Mouse (Mus musculus) MN1 (cell line): ENCODE results near the gene Sik3.
A peak's percentile ranks its signal among the peaks of the same experiment; 100 is the strongest.

Source experiments
- DNase-seq: peaks from one replicate; pipeline ENCODE4 v3.0.0-alpha.2; 2016; ENCODE audit warnings: low spot score

The Sik3 gene

GRCm38 (mm10) chr9:46229573-46230449 is 217.2 kb downstream of the Sik3 start:
- peak; percentile 89 for DNase-seq

- DNase-seq: no peak
Measured at GRCm38 (mm10) chr9:46230450-46230975, 217.9 kb downstream of the Sik3 start.

GRCm38 (mm10) chr9:46235196-46235595 is 222.6 kb downstream of the Sik3 start:
- no peak for DNase-seq

- no peak for DNase-seq
Measured at GRCm38 (mm10) chr9:46235596-46235648, 222.8 kb downstream of the Sik3 start, which contains the start of gene Apoc3. Gene Apoc3, minus strand, starts transcription at chr9:46235636.

GRCm38 (mm10) chr9:46235649-46236048 is 223.0 kb downstream of the Sik3 start:
- DNase-seq: no peak

- DNase-seq: no peak
Measured at GRCm38 (mm10) chr9:46238850-46239249, 226.2 kb downstream of the Sik3 start.

- DNase-seq: no peak
Measured at GRCm38 (mm10) chr9:46240526-46241153, 228.0 kb downstream of the Sik3 start, which contains the start of gene Apoa4. Gene Apoa4, plus strand, starts transcription at chr9:46240696.

- DNase-seq: no peak
Measured at GRCm38 (mm10) chr9:46241818-46242217, 229.2 kb downstream of the Sik3 start.

- no peak for DNase-seq
Measured at GRCm38 (mm10) chr9:46243122-46243521, 230.5 kb downstream of the Sik3 start.

GRCm38 (mm10) chr9:46243584-46243983 is 231.0 kb downstream of the Sik3 start:
- DNase-seq: no peak

- DNase-seq: peak; percentile 84
Measured at GRCm38 (mm10) chr9:46246752-46247324, 234.2 kb downstream of the Sik3 start.

- DNase-seq: no peak
Measured at GRCm38 (mm10) chr9:46256177-46256576, 243.6 kb downstream of the Sik3 start.

GRCm38 (mm10) chr9:46256658-46257385 is 244.2 kb downstream of the Sik3 start:
- DNase-seq: no peak

- DNase-seq: no peak
Measured at GRCm38 (mm10) chr9:46257546-46257945, 244.9 kb downstream of the Sik3 start.

GRCm38 (mm10) chr9:46259111-46259510 is 246.5 kb downstream of the Sik3 start:
- DNase-seq: no peak

- no peak for DNase-seq
Measured at GRCm38 (mm10) chr9:46261131-46261530, 248.5 kb downstream of the Sik3 start.

GRCm38 (mm10) chr9:46268343-46268873 is 255.8 kb downstream of the Sik3 start, which contains the start of gene Apoa5:
Gene Apoa5, plus strand, starts transcription at chr9:46268633.
- DNase-seq: no peak

- DNase-seq: no peak
Measured at GRCm38 (mm10) chr9:46269125-46269524, 256.5 kb downstream of the Sik3 start.

- DNase-seq: no peak
Measured at GRCm38 (mm10) chr9:46270782-46271181, 258.2 kb downstream of the Sik3 start.

- DNase-seq: no peak
Measured at GRCm38 (mm10) chr9:46272070-46272469, 259.4 kb downstream of the Sik3 start.

GRCm38 (mm10) chr9:46272677-46273454 is 260.2 kb downstream of the Sik3 start, which contains the start of gene Zpr1:
Gene Zpr1, plus strand, starts transcription at chr9:46273064.
- DNase-seq: peak; percentile 92
